Mouse (Mus musculus) mouse trophoblast stem cell (cell line): ENCODE results near the gene Rab3ip.

Experiments
- in situ Hi-C, 2 experiments: fragments of 300-500 bp; cut with MseI, MboI; formaldehyde crosslinking; loops; 2 replicates in 1 of 2; 3 replicates in 1 of 2; pipeline ENCODE4 v1.15.1; 2025

Gene Rab3ip

GRCm38 (mm10) chr10:116950009-116950769 is at the start of gene Rab3ip:
TSS of gene Rab3ip (minus strand) at chr10:116950769.
- in situ Hi-C loops = no loop called here

DNA sequence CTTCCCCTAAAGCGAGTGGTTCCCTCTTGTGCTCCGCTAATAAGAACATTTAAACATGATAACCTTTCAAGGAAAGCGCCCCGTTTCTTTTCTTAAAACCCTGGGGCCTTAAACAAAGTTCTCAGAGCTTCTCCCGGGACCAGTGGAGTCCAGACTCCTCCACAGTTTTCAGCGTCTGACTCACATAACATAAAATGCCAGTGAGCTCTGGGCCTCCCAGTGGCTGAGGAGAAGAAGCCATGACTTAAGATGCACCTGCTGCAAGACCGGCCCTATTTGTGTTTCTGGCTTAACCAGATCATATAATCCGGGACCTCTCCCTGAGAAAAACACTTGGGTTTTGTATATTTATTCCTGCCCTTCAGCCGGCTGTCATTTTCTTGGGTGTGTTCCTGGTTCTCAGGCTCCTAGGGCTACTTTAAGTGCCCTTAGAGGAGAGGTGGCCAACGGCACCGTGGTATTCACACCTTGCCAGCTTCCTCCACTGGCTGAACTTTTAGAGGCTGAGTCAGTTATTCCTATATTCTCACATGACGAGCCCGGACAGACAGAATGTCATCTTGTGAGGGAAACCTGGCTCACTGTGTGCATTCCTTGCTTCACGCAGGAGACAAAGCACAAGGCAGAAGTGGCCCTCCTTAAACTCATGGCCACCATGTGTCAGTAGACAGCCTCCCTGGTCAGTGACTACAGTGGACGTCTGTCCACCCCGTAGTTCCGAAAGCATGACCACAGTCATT is 48.3 kb upstream of the Rab3ip start:
- in situ Hi-C loops = no loop called here

- in situ Hi-C loops = no loop called here
These were observed 45.6 kb upstream of the Rab3ip start for GRCm38 (mm10) chr10:116996236-116996600.

DNA sequence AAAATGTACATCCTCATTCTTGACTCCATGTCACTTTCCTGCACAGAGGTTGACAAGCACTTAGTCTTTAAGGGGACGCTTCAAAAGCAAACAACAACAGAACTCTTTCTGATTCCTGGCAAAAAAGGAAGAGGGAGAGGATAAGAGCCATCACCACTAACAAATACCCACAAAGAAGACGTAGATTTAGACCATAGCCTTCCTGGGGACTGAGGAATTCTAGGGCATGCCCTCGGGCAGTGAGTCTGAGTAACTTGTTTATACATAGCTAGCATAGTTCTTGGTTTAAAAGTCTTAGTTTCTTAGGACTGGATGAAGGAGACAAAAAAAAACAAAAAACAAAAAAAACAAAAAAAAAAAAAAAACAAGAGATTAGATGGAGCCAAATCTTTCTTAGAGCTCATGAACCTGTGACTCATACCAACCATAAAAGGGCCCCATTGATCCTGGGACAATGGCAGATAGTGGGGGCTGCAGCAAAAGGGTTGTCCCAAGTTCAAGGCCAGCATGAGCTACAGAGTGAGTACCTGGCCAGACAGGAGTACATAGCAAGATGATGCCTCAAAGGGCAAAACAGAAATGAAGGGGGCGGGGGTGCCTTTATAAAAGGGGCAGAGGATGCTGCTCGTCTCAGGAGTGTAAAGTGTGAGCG is 45.1 kb upstream of the Rab3ip start:
- in situ Hi-C loops = no loop called here

DNA sequence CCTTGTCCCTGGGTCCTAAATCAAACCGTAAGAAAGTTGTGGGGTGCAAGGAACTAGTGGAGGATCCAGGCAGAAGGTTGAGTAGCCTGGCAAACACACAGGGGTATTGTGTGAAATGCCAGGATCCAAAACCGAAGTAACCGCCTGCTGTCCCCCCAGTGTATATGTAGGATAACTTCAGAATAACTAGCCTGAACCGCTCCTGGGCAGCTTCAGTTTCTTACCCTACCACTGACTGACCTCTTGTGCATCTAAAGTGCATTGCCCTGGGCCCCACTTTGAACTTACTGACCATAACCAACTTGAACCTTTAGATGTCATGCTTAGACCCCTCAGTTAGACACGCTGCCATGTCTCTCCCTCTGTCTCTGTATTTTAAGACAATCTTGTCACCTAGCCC is 44.6 kb upstream of the Rab3ip start:
- in situ Hi-C loops = no loop called here

- in situ Hi-C loops = no loop called here
These were observed 43.4 kb upstream of the Rab3ip start for GRCm38 (mm10) chr10:116993971-116994370.

- in situ Hi-C loops = no loop called here
These were observed 35.9 kb upstream of the Rab3ip start, which contains the start of gene Best3 for GRCm38 (mm10) chr10:116986264-116987082. TSS of gene Best3 (plus strand) at chr10:116986314.

- in situ Hi-C loops = loop anchor here in 1 of 2 experiments (5.0 kb wide), 1 partner anchor 52 kb away; no protein-coding TSS in a partner anchor
These were observed 34.3 kb upstream of the Rab3ip start for GRCm38 (mm10) chr10:116984836-116985235.

DNA sequence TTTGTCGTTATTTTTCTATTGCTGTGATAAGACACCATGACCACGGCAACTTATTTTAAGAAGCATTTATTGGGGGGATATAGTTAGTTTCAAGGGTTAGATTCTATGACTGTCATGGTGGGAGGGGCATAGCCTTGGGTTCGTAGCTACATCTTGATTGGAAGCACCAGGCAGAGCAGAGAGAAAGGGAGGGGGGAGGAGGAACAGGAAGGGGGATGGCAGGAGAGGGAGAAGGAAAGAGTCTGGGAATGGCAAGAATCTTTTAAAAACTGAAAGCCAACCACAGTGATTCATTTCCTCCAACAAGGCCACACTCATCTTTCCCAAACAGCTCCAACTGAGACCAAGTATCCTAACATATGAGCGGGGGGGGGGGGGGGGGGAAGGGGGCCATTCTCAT is 32.0 kb upstream of the Rab3ip start:
- in situ Hi-C loops = loop anchor here in 1 of 2 experiments (5.0 kb wide), 1 partner anchor 55 kb away; no protein-coding TSS in a partner anchor

GRCm38 (mm10) chr10:116980888-116981287 is 30.3 kb upstream of the Rab3ip start:
- in situ Hi-C loops = loop anchor here in 1 of 2 experiments (5.0 kb wide), 1 partner anchor 56 kb away; no protein-coding TSS in a partner anchor

- in situ Hi-C loops = loop anchor here in 1 of 2 experiments (5.0 kb wide), 1 partner anchor 57 kb away; no protein-coding TSS in a partner anchor
These were observed 29.7 kb upstream of the Rab3ip start for GRCm38 (mm10) chr10:116980273-116980672.

DNA sequence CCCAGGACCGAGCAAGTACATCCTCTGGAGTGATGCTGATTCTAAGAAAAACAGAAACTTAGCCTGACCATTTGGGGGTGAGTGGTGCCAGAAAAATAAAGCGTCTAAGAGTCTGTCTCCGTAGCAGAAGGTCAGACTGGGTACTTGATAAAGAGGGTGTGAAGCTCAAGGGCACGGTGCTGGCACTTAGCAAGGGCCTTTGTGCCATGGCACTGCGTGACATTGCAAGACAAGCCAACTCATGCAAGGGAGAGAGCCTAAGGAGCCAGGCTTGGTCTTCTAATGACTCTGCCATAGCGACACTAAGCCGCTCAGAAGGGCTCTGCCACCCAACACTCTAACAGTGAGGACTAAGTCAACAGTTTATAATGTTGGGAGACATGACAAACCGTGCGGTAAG is 28.3 kb upstream of the Rab3ip start:
- in situ Hi-C loops = no loop called here

DNA sequence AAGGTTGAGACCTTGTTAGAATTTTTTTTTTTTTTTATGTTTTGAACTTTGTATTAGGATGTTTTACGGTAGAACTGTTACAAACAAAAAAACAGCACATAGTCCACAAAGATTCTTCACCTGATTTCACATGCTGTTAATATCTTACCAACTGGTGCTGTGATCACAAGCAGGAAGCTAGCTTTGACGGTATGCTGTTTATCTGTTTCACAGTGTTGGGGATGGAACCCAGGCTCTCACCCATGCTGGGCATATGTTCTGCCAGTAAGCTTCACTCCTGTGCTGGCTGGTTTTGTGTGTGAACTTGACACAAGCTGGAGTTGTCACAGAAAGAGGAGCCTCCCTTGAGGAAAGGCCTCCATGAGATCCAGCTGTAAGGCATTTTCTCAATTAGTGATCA is 27.3 kb upstream of the Rab3ip start:
- in situ Hi-C loops = no loop called here

GRCm38 (mm10) chr10:116977455-116977854 is 26.9 kb upstream of the Rab3ip start:
- in situ Hi-C loops = no loop called here

DNA sequence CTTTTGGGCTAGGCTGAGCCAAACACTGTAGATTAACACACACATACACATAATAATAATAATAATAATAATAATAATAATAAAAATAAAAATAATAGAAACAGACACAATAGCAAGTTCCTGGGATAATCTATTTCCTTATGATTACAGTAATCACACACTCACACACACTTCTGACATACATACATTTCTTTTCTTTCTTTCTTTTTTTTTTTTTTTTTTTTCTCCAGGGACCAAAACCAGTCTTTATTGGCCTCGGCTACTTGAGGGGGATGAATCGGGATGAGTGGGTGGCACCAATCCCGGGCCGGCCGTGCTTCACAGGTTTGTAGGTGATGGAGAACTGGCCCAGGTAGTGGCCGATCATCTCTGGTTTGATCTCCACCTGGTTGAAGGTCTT is 21.9 kb upstream of the Rab3ip start, which contains the start of gene Gm10271:
Gene Gm10271 (minus strand): TSS at position 101 of the 400 bp plus-strand sequence.
- in situ Hi-C loops = no loop called here

DNA sequence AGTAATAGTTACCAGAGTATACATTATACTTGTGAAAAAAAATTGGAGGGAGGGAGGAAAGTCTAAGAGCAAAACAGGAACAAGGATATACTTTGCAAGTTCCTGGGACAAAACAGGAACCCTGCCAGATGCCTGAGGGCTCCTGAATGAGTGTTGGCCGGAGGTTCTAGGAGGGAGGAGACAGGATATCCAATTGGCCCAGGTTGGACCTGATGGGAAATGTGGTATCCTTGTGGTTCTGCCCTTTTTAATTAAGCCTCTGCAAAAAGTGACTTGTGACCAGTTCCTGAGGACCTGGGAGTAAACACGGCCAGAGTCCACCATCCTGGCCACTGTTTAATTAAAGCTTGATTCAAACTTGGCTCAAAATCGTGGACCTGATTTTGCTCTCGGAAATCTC is 18.2 kb upstream of the Rab3ip start:
- in situ Hi-C loops = no loop called here

- in situ Hi-C loops = no loop called here
These were observed 15.5 kb upstream of the Rab3ip start for GRCm38 (mm10) chr10:116966065-116966464.

DNA sequence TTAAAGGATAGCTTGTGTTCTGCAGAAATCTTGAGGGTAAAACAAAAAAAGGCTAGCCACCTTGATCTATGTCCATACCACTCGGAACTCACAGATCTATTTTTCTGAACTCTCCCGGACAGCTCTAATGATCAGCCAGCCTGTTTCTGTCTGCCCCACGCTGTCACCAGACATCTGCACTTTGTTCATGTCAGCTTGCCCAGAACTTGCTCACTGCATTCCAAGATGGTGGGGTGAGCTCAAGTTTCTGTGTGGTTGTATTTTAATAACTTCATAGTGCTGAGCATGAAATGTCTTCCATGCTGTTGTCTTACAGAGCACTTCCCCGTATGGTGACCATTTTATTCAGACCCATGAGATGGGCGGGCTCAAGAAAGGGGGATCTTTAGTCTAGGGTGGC is 14.7 kb upstream of the Rab3ip start:
- in situ Hi-C loops = no loop called here

DNA sequence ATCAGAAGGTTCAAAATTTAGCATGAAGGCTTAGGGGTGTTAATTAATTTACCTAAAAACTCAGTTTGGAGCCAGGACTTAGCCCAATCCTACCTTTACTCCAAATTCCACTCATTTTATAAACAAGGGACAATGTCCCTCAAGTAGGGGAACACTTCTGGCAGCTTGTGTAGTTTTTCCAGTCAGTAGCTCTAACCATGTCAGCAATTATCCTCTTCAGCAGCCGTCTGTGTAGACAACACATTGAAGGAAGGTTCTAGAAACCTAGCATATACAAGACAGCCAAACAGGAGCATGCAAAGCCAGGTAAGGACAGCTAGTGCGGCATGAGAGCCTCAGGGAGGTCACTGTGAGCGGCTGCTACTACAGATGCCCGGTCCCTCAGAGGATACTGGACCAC is 14.0 kb upstream of the Rab3ip start:
- in situ Hi-C loops = no loop called here

DNA sequence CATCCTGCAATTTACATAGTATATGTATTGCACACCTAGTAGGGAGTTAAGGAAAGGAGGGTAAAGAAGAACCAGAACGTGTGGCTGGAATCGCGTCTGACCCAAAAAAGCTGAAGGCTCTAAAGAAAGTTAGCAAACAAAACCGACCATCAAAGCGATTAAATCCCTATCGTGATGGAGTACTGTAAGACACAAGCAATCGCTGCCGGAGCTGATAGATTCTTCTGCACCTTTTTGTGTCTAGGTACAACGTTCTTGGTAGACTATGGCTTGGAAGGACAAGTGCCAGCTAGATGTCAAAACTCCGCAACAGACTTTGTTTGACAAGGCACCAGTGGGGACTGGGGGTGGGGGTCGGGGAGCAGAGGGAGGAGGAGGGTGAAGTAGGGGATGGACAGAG is 13.5 kb upstream of the Rab3ip start:
- in situ Hi-C loops = no loop called here

GRCm38 (mm10) chr10:116962803-116963202 is 12.2 kb upstream of the Rab3ip start:
- in situ Hi-C loops = no loop called here
